Comparison of ENCODE assay signal across 15 mouse cellular contexts in the genomic region with DNA sequence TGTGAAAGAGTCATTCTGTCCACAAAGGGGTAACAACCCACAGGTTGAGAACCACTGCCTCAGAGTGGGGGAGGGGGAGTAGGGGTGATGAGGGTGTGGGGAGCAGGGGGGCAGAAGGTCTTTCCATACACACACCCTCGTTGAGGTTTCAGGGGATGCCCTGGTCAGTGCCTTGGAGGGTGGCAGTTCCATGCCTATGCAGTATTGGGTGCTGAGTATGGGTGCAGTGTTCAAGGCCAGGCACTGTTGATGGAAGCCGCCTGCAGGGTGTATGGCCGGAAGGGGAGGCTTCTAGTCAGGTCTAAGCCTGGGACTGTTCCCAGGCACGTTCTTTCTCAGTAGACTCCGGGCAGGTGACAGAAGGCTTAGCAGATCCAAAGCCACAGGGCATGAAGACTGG.
"Had no signal": no experiment of that assay in that cellular context is flagged by ENCODE, and none has a peak within 500 bp of the region (broad histone marks: within the 10 kb centered on the region; RNA-seq: fewer than 3 reads in every experiment).

No protein-coding gene starts in this region.

- H3K36me3 ChIP-seq: neural tube, embryonic 15.5 days; stomach, embryonic 15.5 days had no signal

- H3K27ac ChIP-seq: neural tube, embryonic 15.5 days; stomach, embryonic 15.5 days; stomach, postnatal 0 days had no signal

- H3K9ac ChIP-seq: neural tube, embryonic 15.5 days; stomach, embryonic 15.5 days had no signal

- H3K9me3 ChIP-seq: neural tube, embryonic 15.5 days; stomach, embryonic 15.5 days had no signal

- H3K4me1 ChIP-seq: neural tube, embryonic 15.5 days; stomach, embryonic 15.5 days had no signal

- H3K27me3 ChIP-seq: stomach, embryonic 15.5 days had no signal

- DNase-seq: retina, postnatal 1 day; right cerebral cortex, adult 18-20 months; right cerebral cortex, postnatal 14 days; right cerebral cortex, postnatal 25 days; right cerebral cortex, postnatal 4 days; spleen, adult 18-20 months; thymus, adult 18-20 months; thymus, adult 2 months; thymus, postnatal 14 days; thymus, postnatal 25 days; thymus, postnatal 36 days; thymus, postnatal 4 days had no signal

- H3K4me3 ChIP-seq: neural tube, embryonic 15.5 days; stomach, embryonic 15.5 days had no signal

- H3K4me2 ChIP-seq: neural tube, embryonic 15.5 days; stomach, embryonic 15.5 days had no signal
